Comparison of ENCODE assay signal across 14 mouse cellular contexts in genomic region chr5:53438268-53438667, GRCm38 (mm10).
"Had no signal": no experiment of that assay in that cellular context is flagged by ENCODE, and none has a peak within 500 bp of the region (broad histone marks: within the 10 kb centered on the region; RNA-seq: fewer than 3 reads in every experiment).

No protein-coding gene starts in this region.

- H3K9me3 ChIP-seq: limb, embryonic 13.5 days; midbrain, embryonic 12.5 days had no signal

- DNase-seq: kidney, adult 8-10 months; kidney, postnatal 4 days; left cerebral cortex, postnatal 4 days; lung, adult 2 months; lung, postnatal 4 days; right cerebral cortex, postnatal 14 days; thymus, postnatal 4 days had no signal

- H3K27me3 ChIP-seq: limb, embryonic 13.5 days; midbrain, embryonic 12.5 days had no signal

- H3K9ac ChIP-seq: limb, embryonic 13.5 days; liver, embryonic 14.5 days; midbrain, embryonic 12.5 days had no signal

- H3K4me3 ChIP-seq: limb, embryonic 13.5 days; midbrain, embryonic 12.5 days had no signal

- H3K27ac ChIP-seq: kidney, postnatal 0 days; limb, embryonic 13.5 days; liver, embryonic 14.5 days; midbrain, embryonic 12.5 days had no signal

- ATAC-seq: hindbrain, embryonic 16.5 days; inflammation-experienced regulatory T-cells, adult 6 months; midbrain, embryonic 16.5 days had no signal

- H3K4me2 ChIP-seq: limb, embryonic 13.5 days; midbrain, embryonic 12.5 days had no signal

- H3K4me1 ChIP-seq: limb, embryonic 13.5 days; midbrain, embryonic 12.5 days had no signal

- H3K36me3 ChIP-seq: limb, embryonic 13.5 days; midbrain, embryonic 12.5 days had no signal
